Mouse (Mus musculus) urinary bladder, postnatal 36 days (tissue): ENCODE measurements around the gene Gm49320.
"Not testable (repeated sequence)": the region's sequence is repeated elsewhere in the genome, so short reads cannot be mapped to it uniquely, and the experiment has no call there.

Source experiments
- DNase-seq, 2 experiments: peaks; one replicate each; pipeline ENCODE4 v3.0.0; 2022; ENCODE audit warnings: low spot score in 2 of 2, mixed read lengths in 1 of 2

The Gm49320 gene

GRCm38 (mm10) chr8:4226739-4227347, 11.8 kb upstream of the Gm49320 start, which contains the start of gene Lrrc8e:
Gene Lrrc8e (plus strand): TSS chr8:4226827.
- peak; percentile 45 to 52 for DNase-seq

DNA sequence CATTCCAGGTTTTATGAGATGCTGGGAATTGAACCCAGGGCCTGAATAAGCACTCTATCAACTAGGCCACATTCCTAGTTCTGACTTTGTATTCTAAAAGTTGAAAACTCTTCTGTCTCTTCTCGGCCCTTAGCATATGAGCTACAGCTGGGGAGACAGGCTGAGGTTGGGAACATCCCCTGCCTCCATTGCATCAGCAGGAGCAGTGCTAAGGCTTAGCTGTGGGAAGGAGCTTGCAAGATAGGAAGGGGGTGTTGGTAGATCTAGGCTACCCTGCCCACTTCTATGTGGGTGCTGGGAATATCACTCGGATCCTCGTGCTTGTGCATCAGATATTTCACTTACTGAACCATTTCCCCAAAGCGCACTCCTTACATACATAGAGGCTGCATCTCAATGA, 10.7 kb upstream of the Gm49320 start:
- DNase-seq, result no peak

DNA sequence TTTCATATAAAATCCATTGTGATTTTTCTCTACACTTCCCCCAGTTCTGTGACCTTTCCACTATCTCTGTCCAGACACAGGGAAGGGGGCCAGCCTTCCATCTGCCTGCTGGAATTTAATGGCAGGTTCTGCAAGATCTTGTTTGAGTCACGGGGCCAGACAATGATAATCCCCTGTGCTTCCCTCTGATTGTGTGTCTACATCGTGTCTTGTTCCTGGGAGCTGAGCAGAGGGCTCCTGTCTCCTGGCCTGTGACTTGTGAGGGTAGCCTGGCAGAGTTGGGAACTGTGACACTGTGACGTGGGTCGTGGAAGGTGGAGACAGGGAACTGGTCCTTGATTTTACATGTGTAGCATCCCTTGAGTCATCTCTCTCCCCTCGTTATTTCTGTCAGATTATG, 8.9 kb upstream of the Gm49320 start:
- DNase-seq, result no peak

- peak; percentile 70 to 78 for DNase-seq
Measured at GRCm38 (mm10) chr8:4230612-4231351, 7.9 kb upstream of the Gm49320 start.

- no peak for DNase-seq
Measured at GRCm38 (mm10) chr8:4237814-4238433, 741 bp upstream of the Gm49320 start.

GRCm38 (mm10) chr8:4239193-4239890, 677 bp downstream of the Gm49320 start:
- no peak for DNase-seq

GRCm38 (mm10) chr8:4245061-4245460, 6.4 kb downstream of the Gm49320 start:
- DNase-seq, result no peak

- DNase-seq, result no peak
Measured at GRCm38 (mm10) chr8:4245737-4246136, 7.1 kb downstream of the Gm49320 start.

GRCm38 (mm10) chr8:4247241-4247640, 8.6 kb downstream of the Gm49320 start:
- no peak for DNase-seq

GRCm38 (mm10) chr8:4247951-4248540, 9.4 kb downstream of the Gm49320 start, which contains the start of gene Tgfbr3l:
Gene Tgfbr3l (plus strand): TSS chr8:4248214.
- no peak for DNase-seq

- no peak for DNase-seq
Measured at GRCm38 (mm10) chr8:4249213-4249612, 10.5 kb downstream of the Gm49320 start.

DNA sequence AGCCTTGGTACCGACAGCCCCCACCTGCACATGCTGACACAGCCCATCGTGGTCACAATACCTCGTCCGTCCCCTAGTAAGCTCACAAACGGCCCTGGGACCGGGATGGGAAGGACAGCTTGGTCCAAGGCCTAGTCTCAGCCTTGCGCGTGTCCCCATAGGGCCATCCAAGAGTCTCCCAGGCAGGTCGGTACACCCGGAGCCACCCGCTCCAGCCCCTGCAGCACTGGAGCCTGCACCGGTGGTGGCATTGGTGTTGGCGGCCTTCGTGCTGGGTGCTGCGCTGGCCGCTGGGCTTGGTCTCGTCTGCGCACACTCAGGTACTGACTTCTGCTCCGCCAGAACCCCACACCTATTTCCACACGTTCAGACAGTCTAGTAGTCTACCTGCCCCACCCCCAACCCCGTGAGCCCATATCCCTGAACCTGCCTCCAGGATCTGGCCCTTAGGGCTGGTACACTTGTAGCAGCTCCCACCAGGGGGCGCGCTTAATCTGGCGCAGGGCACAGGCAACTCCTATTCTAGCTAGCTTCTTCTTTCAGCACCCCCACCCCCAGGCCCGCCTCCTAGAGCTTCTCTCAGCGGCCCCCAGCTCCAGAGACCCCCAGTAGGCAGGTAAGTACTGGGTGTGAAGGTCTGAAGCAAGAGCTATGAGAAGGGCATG, 11.8 kb downstream of the Gm49320 start:
- DNase-seq, result peak; percentile 75 to 79

DNA sequence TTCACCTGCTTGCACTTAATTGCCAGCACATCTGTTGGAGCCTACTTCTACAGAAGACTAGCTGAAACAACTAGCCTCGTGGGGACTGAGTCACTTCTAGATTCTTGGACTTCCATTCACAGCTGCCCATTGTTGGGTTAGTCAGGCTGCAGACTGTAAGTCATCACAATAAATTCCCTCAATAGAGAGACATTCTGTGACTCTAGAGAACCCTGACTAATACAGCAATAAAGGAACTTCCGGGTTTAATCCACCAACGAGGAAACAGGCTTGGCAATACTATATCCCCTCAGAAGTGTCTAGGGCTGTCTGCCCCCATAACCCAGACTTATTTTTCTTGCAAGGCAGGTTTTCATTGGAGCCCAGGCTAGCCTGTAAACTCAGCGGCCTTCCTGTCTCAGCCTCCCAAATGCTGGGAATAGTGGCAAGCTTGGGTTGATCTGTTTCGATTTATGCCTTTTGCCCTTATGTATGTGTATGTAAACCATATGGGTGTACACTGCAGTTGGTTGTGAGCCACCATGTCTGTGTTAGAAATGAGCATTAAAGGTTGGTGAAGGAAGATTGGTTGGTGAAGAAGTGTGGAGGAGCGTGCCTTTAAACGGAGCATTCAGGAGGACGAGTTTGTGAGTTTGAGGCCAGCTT, 13.6 kb downstream of the Gm49320 start:
- no peak for DNase-seq

GRCm38 (mm10) chr8:4252934-4253841, 14.5 kb downstream of the Gm49320 start, which contains the start of gene Snapc2:
Gene Snapc2 (plus strand): TSS chr8:4253080.
- DNase-seq, result peak; percentile 96 to 97

DNA sequence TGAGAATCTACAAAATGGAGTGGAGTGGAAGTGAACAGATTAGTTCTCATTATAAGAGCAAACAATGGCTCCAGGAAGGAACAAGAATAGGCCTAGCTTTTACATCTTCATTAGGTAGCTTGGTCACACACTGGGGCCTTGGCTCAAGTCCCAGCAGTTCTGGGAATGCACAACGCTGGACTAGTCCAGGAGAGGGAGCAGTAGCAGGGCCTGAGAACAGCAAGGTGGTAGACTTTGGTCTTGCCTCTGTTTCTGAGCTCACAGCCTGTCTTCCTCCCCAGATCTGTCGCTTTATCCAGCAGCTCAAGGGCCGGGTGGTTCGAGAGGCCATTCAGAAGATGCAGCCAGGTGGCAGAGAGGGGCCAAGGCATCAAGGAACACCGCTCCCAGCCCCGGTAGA, 15.3 kb downstream of the Gm49320 start:
- no peak for DNase-seq

- not testable (repeated sequence) for DNase-seq
Measured at GRCm38 (mm10) chr8:4255471-4255870, 16.8 kb downstream of the Gm49320 start.

GRCm38 (mm10) chr8:4256911-4257310, 18.2 kb downstream of the Gm49320 start:
- DNase-seq, result no peak

- no peak for DNase-seq
Measured at GRCm38 (mm10) chr8:4257350-4257749, 18.7 kb downstream of the Gm49320 start.

- peak; percentile 51 to 69 for DNase-seq
Measured at GRCm38 (mm10) chr8:4258233-4258632, 19.6 kb downstream of the Gm49320 start.

DNA sequence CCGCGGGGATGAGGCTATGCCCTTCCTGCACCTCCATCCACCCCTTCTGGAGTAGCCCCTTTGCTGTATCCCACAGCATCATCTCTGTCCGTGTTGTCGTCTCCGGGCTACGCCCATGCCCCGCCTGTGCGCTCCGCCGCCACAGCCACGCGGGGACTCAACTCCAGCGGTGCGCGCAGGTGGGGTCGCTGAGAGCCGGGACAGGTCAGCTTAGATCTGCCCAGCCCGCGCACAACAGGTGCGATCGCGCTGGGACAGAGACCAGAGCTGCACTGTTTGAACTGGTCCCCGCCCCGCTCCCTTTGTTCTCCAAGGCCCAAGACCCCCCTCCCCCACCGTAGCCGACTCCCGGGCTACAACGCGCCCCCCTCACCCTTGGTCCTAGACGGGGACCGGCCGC, 20.0 kb downstream of the Gm49320 start:
- no peak for DNase-seq
